Mouse (Mus musculus): Measurements from ENCODE around the gene Aldob. TPM values are rescaled to one million over a fixed set of nuclear protein-coding genes. Genes with fewer than 3 reads are reported as not detected.

Gene Aldob
- total RNA-seq (2023), result not detected

DNA sequence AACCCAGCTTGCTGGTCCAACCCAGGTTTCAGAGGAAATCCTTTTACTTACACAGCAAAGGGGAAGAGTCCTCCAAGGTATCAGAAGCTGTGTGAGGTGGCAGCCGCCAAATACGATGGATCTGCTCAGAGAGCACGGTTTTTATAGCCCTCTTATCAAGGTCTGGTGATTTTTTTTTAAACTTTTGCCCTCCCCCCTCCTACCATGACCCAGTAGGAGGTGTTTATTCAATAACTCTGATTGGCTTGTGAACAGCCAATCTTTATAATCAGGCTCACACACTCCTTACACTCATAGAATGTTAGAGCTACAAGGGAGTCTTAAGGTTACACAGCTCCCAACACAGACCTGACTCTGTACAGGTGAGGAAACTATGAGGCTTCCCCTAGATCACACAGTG, at the start of gene Aldob:
Gene Aldob, minus strand, starts transcription at position 164 of the 400 bp plus-strand sequence.

DNA sequence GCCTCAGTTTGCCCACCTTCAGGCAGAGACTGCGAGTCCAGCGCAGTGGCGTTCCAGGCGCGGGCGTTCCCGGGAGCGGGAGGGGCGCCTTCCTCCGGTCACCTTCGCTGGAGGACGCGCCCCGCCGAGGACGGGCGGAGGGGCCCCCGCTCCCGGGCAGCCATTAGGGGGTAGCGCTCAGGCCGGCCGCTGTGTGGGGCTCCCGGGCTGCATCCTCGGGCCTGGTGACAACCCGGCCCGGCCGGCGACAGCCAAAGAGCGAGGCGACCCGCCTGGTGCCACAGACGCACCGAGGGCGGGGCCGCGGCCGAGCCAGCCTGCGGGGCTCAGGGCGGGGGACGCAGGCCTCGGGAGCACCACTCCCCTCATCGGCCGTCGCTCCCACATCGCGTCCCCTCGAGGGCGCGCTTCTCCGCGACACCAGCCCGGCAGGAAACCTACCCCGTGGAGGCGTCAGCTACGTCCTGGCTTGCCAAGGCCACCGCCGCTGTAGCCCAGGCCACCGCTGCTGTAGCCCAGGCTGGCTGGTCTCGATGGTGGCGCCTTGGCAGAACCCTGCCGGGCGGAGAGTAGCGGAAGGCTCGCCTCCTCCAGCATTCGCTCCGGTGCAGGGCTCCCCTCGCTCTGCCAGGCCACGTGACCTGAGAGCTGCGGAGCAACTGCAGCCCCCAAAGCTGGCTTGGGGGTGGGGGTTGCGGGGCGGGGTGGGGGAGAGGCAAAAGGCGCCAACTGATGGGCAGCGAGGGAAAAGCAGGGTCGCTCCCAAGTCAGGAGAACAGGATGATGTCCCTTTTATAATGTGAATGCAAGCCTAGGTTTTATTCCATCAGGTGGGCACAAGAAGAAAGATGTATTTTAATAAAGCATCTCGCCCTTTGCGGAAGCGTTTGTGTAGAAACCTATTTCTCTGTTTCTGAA, 48.1 kb upstream of the Aldob start, which contains the start of gene Tmem246:
Gene Tmem246, minus strand, starts transcription at position 694 of the 918 bp plus-strand sequence.

DNA sequence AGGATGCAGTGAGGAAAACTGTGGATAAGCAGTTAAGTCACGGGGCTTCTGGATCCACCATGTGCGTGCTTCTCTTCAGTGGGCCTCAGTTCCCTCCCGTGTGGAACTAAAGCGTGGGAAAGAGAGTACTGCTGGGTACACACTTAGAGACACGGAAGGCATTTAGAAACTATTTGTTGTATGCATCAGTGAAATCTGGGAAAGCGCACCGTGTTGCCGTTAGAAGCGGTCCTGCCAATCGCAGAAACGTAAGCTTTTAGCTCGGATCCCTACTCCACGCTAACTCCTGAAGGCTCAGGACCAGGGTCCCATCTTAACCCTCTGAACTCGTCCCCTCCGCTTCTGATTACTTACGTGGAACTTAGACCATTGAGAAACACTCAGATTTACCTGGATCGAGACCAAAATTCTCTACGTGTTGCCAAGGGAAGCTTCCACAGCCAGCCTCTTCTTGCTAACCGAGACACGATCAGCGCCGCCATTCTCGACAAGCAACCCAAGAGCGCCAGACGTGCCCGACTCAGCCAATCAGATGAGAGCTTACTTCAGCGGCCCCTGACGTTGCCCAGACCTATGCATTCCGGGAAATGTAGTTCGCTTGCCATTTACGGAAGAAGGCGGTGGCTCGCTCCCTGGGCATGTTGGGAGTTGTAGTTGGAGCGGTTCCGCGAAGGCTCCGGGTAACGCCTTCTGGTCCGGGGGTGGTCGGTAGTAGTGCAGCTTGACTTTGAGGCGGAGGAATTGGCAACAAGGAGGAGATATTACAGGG, 28.6 kb downstream of the Aldob start, which contains the start of the genes Mrpl50 and Zfp189:
Gene Mrpl50, minus strand, starts transcription at position 522 of the 769 bp plus-strand sequence.
Gene Zfp189, plus strand, starts transcription at position 605 of the 769 bp plus-strand sequence.

DNA sequence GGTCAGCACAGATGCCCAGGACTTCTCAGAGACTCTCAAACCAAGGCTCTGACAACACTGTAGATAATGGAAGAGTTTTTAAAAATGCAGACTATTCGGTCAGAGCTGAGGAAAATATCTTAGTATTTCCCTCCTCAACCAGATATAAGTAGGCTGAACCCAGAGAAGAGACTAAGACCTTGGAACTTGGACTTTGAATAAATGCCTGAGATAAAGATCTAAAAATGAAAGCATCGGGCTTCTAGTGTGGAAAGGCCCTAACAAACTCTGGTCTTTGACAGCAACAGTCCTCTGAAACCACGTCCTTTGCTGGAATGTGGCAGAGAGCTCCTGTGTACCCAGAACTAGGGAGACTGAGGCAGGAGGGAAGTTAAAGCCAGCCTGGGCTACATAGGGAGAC, 43.0 kb downstream of the Aldob start, which contains the start of gene Baat:
Gene Baat, minus strand, starts transcription at position 172 of the 400 bp plus-strand sequence.

Other genes starting within 250 kb of the Aldob start
- gene Acnat2, start 141.4 kb downstream of the Aldob start, total RNA-seq (2023), result not detected
- gene Acnat1, start 75.6 kb downstream of the Aldob start, total RNA-seq (2023), result not detected
- gene Baat, start 43.0 kb downstream of the Aldob start, total RNA-seq (2023), result not detected
- 10 to 100 TPM; 12.3 to 14.1 TPM for gene Mrpl50, start 28.5 kb downstream of the Aldob start, total RNA-seq (2023)
- 1 to 10 TPM; 6.9 to 7.1 TPM for gene Zfp189, start 28.4 kb downstream of the Aldob start, total RNA-seq (2023)
- gene Tmem246, start 48.3 kb upstream of the Aldob start, total RNA-seq (2023), result not detected
- gene Rnf20, start 82.5 kb upstream of the Aldob start, total RNA-seq (2023), result 100 to 1,000 TPM; 154 to 155 TPM
- gene Ppp3r2, start 132.5 kb upstream of the Aldob start, total RNA-seq (2023), result not detected

All from B cell, adult 67 days (primary cell).